In the genomic region with DNA sequence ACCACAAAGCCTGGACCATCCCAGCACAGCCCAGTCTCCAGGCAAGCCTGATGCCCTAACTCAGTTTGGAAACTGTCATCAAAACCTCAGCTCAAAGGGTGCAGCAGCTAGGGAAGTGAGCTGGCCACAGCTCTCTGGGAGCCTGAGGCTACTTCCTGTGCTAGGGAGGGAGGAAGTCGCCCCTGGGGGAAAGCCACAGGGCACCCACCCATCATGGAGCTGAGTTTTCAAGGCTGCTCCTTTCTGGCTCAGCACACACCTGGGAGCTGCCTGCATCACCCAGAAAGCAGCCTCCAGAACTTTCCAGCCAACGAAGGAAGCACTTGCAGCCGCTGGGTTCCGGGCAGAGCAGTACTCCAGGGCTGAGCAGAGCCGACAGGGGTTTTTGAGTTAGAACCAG, we compare ENCODE assay signal across 12 mouse cellular contexts. TPM values are rescaled to one million over a fixed set of nuclear protein-coding genes. Genes with fewer than 3 reads are reported as not detected.
DNase-seq lines count a peak whose midpoint lies in the region; ATAC-seq and TF ChIP-seq lines count a peak whose summit lies in the region.
"Had no signal": no experiment of that assay in that cellular context is flagged by ENCODE, and none has a peak within 500 bp of the region (broad histone marks: within the 10 kb centered on the region; RNA-seq: fewer than 3 reads in every experiment).

No protein-coding gene starts in this region.

- 61% methylated on average over 5 of the region's 5 CpGs for whole genome bisulfite sequencing in heart, adult 2 months

- H3K27me3 ChIP-seq in heart, adult 2 months (ENCODE audit: control insufficient read depth, insufficient read depth, low read length), result no peaks in the 10 kb centered on the region

- no peak for TF ChIP-seq POLR2A in heart, adult 2 months (IDR thresholded peaks at IDR 0.05; ENCODE audit: insufficient read depth, low read depth, low read length)

- no peak for TF ChIP-seq CTCF in heart, adult 2 months (IDR thresholded peaks at IDR 0.05)

- intact Hi-C loops in heart, adult 2 months (cut with DNase I), result no loop called here
- intact Hi-C loops in heart, postnatal 14 days (cut with DNase I), result no loop called here

- 0 out of 2 replicates have a peak, but pooled peaks have one; percentile 17 for ATAC-seq in neutrophil, adult 5-6 weeks (ENCODE audit: extremely low read depth, insufficient number of reproducible peaks, low FRiP score, poor library complexity, severe bottlenecking)

- no peak for DNase-seq in heart, adult 2 months
- DNase-seq in heart, postnatal 14 days, result no peak
- peak; percentile 42 for DNase-seq in T-cell, adult 2 months (ENCODE audit: low spot score)
- DNase-seq in induced T-regulatory cell, adult 2 months (ENCODE audit: low read depth), result peak; percentile 73
- DNase-seq in ovary, postnatal 36 days (ENCODE audit: low spot score), result no peak
- DNase-seq in neural tube, embryonic 10.5 days (ENCODE audit: extremely low spot score, low spot score), result no peak
- DNase-seq in lung, postnatal 14 days, result no peak
- DNase-seq: adrenal gland, adult 8-10 months; B cell, adult 2 months; gastrocnemius, postnatal 14 days; kidney, postnatal 25 days had no signal

- peak overlapping the region; percentile 87 for H3K27ac ChIP-seq in heart, adult 2 months

- TF ChIP-seq EP300 in heart, adult 2 months (IDR thresholded peaks at IDR 0.05; ENCODE audit: insufficient read depth, low read depth, low read length), result no peak

- no peak overlapping the region for H3K4me3 ChIP-seq in heart, adult 2 months

- H3K36me3 ChIP-seq in heart, adult 2 months (ENCODE audit: control insufficient read depth, insufficient read depth, low read length), result no peaks in the 10 kb centered on the region

- peaks cover 21% of the 10 kb centered on the region for H3K4me1 ChIP-seq in heart, adult 2 months (ENCODE audit: control insufficient read depth, insufficient read depth, low read length)

- no peak overlapping the region for H3K9ac ChIP-seq in heart, adult 2 months (ENCODE audit: low read depth, low read length)

- H3K79me2 ChIP-seq in heart, adult 2 months (replicated peaks; ENCODE audit: control insufficient read depth, insufficient read depth, low read length), result no peaks in the 10 kb centered on the region

RNA-seq across cellular contexts. Expression of gene Nfatc2, which starts 18.4 kb away (rescaled TPM):
- 10 to 100 TPM; 11.2 to 18.3 TPM for total RNA-seq in heart, adult 2 months (2021)
- polyA plus RNA-seq in heart, adult 2 months (2012; rRNA removed), result 10.2 and 12.8 TPM in 2 replicates
- 10 to 100 TPM; 15.9 to 17.8 TPM for total RNA-seq in heart, postnatal 14 days (2021)
- total RNA-seq in neutrophil, adult 5-6 weeks (2017), result 5.3 and 6.8 TPM in 2 replicates

Comparison
In these comparisons a context has a peak if more than half of its experiments do, and no peak if none do; other contexts are left out.
1. DNase-seq: peak in T-cell, adult 2 months (single experiment) and induced T-regulatory cell, adult 2 months (single experiment); none in heart, adult 2 months (0 of 2), heart, postnatal 14 days (0 of 2), ovary, postnatal 36 days (single experiment), neural tube, embryonic 10.5 days (single experiment) and lung, postnatal 14 days (single experiment).